Mouse (Mus musculus) kidney, adult 8-10 months (tissue): ENCODE data around the gene Gm20924.
"Not testable (repeated sequence)": the region's sequence is repeated elsewhere in the genome, so short reads cannot be mapped to it uniquely, and the experiment has no call there.

Experiments used
- DNase-seq, 2 experiments: peaks; one replicate each; pipeline ENCODE4 v3.0.0; 2022

Gm20924 gene

DNA sequence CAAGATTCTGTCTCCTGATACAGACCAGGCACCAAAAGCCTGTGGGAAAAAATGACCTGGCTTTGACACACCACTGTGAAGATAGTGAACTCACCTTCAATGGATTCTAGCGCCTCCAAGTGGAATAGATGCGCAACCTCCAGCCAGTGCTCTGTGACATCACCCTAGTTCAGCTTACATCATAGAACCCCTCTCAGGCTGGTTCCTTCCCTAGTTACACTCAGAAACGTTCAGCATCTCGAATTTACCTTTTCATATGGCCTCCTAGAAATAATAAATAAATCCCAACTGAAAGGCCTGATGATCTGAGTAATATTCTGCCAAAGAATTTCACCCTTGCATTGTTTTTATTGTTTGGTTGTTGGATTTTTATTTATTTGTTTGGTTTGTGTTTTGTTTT is at the start of gene Gm20924:
Gene Gm20924, minus strand, starts transcription at position 101 of the 400 bp plus-strand sequence.
- DNase-seq: not testable (repeated sequence)
